Mouse (Mus musculus): ENCODE measurements around the gene Ube2d3. TPM values are rescaled to one million over a fixed set of nuclear protein-coding genes. Genes with fewer than 3 reads are reported as not detected.
A peak's percentile ranks its signal among the peaks of the same experiment; 100 is the strongest.

Ube2d3 gene
- polyA plus RNA-seq, 1 experiment from 2014 or later = 507 TPM

DNA sequence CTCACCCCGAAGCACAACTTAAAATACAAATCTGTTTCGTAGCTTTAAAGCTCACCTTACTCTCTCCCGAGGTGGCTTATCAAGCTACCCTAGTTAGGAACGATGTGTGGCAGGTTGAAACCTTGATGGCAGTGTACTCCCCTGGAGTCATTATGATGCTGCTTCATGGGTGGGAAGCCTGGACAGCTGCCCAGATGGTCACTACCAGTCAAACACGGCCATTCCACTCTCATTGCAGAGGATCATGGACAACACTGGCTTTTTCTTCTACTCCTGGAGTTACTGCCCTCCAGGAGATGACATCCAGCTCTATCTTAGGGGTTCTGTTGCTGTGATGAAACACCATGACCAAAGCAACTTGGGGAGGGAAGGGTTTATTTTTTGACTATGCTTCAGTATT is 65.2 kb downstream of the Ube2d3 start:
- Histone ChIP-seq H3K4me2 (replicated peaks) (no peak overlapping the region), H3K9me3 (no peaks in the 10 kb centered on the region), H3K27me3 (no peaks in the 10 kb centered on the region), H3K4me3 (no peak overlapping the region), H3K4me1 (no peaks in the 10 kb centered on the region), H3K27ac (no peak overlapping the region), H3K9ac (no peak overlapping the region), H3K36me3 (no peaks in the 10 kb centered on the region)
- WGBS = 90% methylated on average over 5 of the region's 5 CpGs
- no peak for ATAC-seq (ENCODE audit: low FRiP score, low read depth)

- Histone ChIP-seq H3K4me3 (no peak overlapping the region), H3K27me3 (no peaks in the 10 kb centered on the region), H3K9ac (no peak overlapping the region), H3K4me2 (replicated peaks) (no peak overlapping the region), H3K27ac (no peak overlapping the region), H3K4me1 (no peaks in the 10 kb centered on the region), H3K36me3 (no peaks in the 10 kb centered on the region), H3K9me3 (no peaks in the 10 kb centered on the region)
- WGBS = 52% methylated on average over 10 of the region's 10 CpGs
- ATAC-seq (ENCODE audit: low FRiP score, low read depth) = no peak
Observed at GRCm38 (mm10) chr3:135505369-135505909, 67.5 kb downstream of the Ube2d3 start.

- no peak overlapping the region for H3K4me2 ChIP-seq (replicated peaks)
- no peaks in the 10 kb centered on the region for H3K4me1 ChIP-seq
- no peak overlapping the region for H3K27ac ChIP-seq
- H3K27me3 ChIP-seq = no peaks in the 10 kb centered on the region
- H3K9ac ChIP-seq = no peak overlapping the region
- H3K9me3 ChIP-seq = no peaks in the 10 kb centered on the region
- 84% methylated on average over 13 of the region's 13 CpGs for WGBS
- no peaks in the 10 kb centered on the region for H3K36me3 ChIP-seq
- no peak for ATAC-seq (ENCODE audit: low FRiP score, low read depth)
- H3K4me3 ChIP-seq = no peak overlapping the region
Observed at GRCm38 (mm10) chr3:135505916-135506482, 68.0 kb downstream of the Ube2d3 start.

GRCm38 (mm10) chr3:135507506-135507905 is 69.6 kb downstream of the Ube2d3 start:
- Histone ChIP-seq H3K4me1 (no peaks in the 10 kb centered on the region), H3K9me3 (no peaks in the 10 kb centered on the region), H3K27ac (no peak overlapping the region), H3K36me3 (no peaks in the 10 kb centered on the region), H3K27me3 (no peaks in the 10 kb centered on the region), H3K9ac (no peak overlapping the region), H3K4me2 (replicated peaks) (no peak overlapping the region), H3K4me3 (no peak overlapping the region)
- 90% methylated on average over 7 of the region's 7 CpGs for WGBS
- no peak for ATAC-seq (ENCODE audit: low FRiP score, low read depth)

GRCm38 (mm10) chr3:135508191-135508590 is 70.2 kb downstream of the Ube2d3 start:
- H3K9ac ChIP-seq = no peak overlapping the region
- no peaks in the 10 kb centered on the region for H3K27me3 ChIP-seq
- no peaks in the 10 kb centered on the region for H3K36me3 ChIP-seq
- H3K9me3 ChIP-seq = no peaks in the 10 kb centered on the region
- WGBS = 89% methylated on average over 1 of the region's 1 CpGs
- no peak overlapping the region for H3K4me2 ChIP-seq (replicated peaks)
- H3K27ac ChIP-seq = no peak overlapping the region
- H3K4me1 ChIP-seq = no peaks in the 10 kb centered on the region
- ATAC-seq (ENCODE audit: low FRiP score, low read depth) = no peak
- H3K4me3 ChIP-seq = no peak overlapping the region

DNA sequence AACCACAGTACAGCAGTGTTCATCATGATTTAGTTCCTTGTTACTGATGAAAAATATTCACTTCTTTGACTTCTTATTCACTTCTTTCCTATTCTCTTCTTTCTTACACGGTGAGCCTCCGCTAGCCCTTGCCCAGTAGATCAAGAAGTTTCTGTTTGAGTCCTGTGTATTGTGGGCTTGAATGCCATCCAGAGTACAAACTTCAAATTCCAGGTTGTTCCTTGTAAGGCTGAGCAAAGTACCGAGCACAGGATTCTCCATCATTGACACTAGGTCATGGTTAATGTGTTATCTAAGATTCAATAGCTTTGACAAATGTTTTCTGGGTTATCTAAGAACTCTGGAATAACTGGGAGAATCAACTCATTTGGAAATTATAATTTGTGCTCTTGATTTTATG is 72.4 kb downstream of the Ube2d3 start:
- H3K4me2 ChIP-seq (replicated peaks) = no peak overlapping the region
- no peaks in the 10 kb centered on the region for H3K36me3 ChIP-seq
- H3K27me3 ChIP-seq = no peaks in the 10 kb centered on the region
- no peaks in the 10 kb centered on the region for H3K4me1 ChIP-seq
- H3K4me3 ChIP-seq = no peak overlapping the region
- H3K9ac ChIP-seq = no peak overlapping the region
- H3K27ac ChIP-seq = no peak overlapping the region
- H3K9me3 ChIP-seq = no peaks in the 10 kb centered on the region
- ATAC-seq (ENCODE audit: low FRiP score, low read depth) = no peak
- 85% methylated on average over 3 of the region's 3 CpGs for WGBS

GRCm38 (mm10) chr3:135511683-135512082 is 73.7 kb downstream of the Ube2d3 start:
- H3K4me3 ChIP-seq = no peak overlapping the region
- no peaks in the 10 kb centered on the region for H3K9me3 ChIP-seq
- no peak overlapping the region for H3K27ac ChIP-seq
- H3K4me2 ChIP-seq (replicated peaks) = no peak overlapping the region
- ATAC-seq (ENCODE audit: low FRiP score, low read depth) = no peak
- H3K27me3 ChIP-seq = no peaks in the 10 kb centered on the region
- 50% methylated on average over 11 of the region's 11 CpGs for WGBS
- no peaks in the 10 kb centered on the region for H3K4me1 ChIP-seq
- H3K36me3 ChIP-seq = no peaks in the 10 kb centered on the region
- no peak overlapping the region for H3K9ac ChIP-seq

DNA sequence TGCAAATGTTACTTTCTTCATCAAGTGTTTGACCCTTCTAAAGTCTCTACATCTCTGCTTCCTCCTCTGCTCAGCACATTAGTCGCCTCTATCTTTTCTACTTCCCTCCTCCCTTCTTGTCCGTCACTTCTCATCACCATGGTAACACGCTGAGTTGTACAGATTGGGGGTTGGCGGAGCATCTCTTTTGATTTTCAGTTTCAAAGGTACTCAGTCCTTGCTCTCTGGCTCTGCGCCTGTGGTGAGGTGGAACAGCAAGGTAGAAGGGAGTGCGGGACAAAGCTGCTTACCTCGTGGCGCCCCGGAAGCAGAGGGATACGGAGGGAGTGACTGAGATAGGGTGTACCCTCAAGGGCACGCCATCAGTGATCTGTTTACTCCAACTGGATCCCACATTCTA is 75.3 kb downstream of the Ube2d3 start:
- Histone ChIP-seq H3K27me3 (no peaks in the 10 kb centered on the region), H3K4me3 (no peak overlapping the region), H3K27ac (no peak overlapping the region), H3K9me3 (no peaks in the 10 kb centered on the region), H3K9ac (no peak overlapping the region), H3K36me3 (no peaks in the 10 kb centered on the region), H3K4me1 (no peaks in the 10 kb centered on the region), H3K4me2 (replicated peaks) (no peak overlapping the region)
- 64% methylated on average over 11 of the region's 11 CpGs for WGBS
- no peak for ATAC-seq (ENCODE audit: low FRiP score, low read depth)

GRCm38 (mm10) chr3:135513800-135514425 is 76.0 kb downstream of the Ube2d3 start:
- Histone ChIP-seq H3K4me3 (no peak overlapping the region), H3K27me3 (no peaks in the 10 kb centered on the region), H3K36me3 (no peaks in the 10 kb centered on the region), H3K4me1 (no peaks in the 10 kb centered on the region), H3K4me2 (replicated peaks) (no peak overlapping the region), H3K9ac (no peak overlapping the region), H3K9me3 (no peaks in the 10 kb centered on the region), H3K27ac (no peak overlapping the region)
- 79% methylated on average over 14 of the region's 14 CpGs for WGBS
- no peak for ATAC-seq (ENCODE audit: low FRiP score, low read depth)

DNA sequence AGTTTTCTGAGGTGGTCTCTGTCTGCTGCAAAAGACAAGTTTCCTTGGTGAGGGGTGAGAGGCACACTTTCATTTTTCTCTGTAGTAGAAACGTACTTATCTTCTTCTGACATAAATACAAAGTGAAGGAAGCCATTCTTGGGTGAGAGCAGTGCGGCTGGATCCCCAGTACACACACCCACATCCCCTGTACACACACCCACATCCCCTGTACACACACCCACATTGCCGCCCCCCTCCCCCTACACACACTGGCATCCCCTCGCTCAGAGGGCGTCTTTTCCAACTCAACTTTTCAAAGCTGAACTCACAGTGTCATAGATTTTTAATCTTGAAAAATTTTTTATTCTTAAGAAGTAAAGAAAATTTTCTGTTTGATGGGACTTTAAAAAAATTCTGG is 77.3 kb downstream of the Ube2d3 start:
- Histone ChIP-seq H3K27ac (no peak overlapping the region), H3K4me3 (no peak overlapping the region), H3K9ac (no peak overlapping the region), H3K4me2 (replicated peaks) (no peak overlapping the region), H3K36me3 (no peaks in the 10 kb centered on the region), H3K4me1 (no peaks in the 10 kb centered on the region), H3K27me3 (no peaks in the 10 kb centered on the region), H3K9me3 (no peaks in the 10 kb centered on the region)
- ATAC-seq (ENCODE audit: low FRiP score, low read depth) = no peak
- 83% methylated on average over 5 of the region's 5 CpGs for WGBS

DNA sequence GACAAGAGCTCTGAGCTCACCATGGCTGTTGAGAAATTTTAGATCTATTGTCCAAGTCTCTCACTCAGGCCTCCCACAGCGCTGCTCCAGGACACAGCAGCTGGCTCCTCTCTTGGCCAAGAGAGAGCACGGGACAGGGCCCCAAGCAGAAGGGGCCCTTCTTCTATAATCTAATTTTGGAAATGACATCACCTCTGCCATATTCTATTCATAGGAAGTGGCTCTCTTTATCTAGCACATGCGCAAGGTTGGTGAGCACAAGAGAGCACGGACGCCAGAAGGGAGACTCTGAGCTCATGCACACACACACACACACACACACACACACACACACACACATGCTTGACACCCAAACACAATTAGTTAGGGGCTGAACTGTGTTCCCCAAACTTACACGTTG is 78.9 kb downstream of the Ube2d3 start:
- Histone ChIP-seq H3K36me3 (no peaks in the 10 kb centered on the region), H3K4me2 (replicated peaks) (no peak overlapping the region), H3K27ac (no peak overlapping the region), H3K9me3 (no peaks in the 10 kb centered on the region), H3K4me1 (no peaks in the 10 kb centered on the region), H3K4me3 (no peak overlapping the region), H3K9ac (no peak overlapping the region), H3K27me3 (no peaks in the 10 kb centered on the region)
- ATAC-seq (ENCODE audit: low FRiP score, low read depth) = peak; percentile 62; the same call in 1 of the 2 replicates
- WGBS = 73% methylated on average over 6 of the region's 6 CpGs

Data from limb, embryonic 13.5 days (tissue).